In the genomic region with DNA sequence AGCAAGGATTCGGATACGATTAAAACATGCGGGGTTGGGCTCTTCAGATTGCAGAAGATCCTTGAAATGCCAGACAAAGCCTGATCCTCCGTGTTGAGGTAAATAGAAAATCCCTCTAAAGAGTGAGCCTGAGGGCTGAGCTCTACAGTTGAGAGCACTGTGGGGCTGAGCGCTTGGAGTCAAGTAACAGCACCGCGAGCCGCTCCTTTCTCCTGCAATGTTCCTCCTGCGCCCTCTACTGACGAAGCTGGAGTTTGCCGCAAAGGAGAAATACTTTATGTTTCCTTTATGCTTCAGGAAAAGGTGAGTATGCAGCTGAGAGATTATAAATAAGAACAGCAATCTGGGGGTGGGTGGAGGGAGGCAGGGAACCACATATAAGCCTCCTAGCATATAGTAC, we compare ENCODE assay signal across 8 mouse cellular contexts. TPM values are rescaled to one million over a fixed set of nuclear protein-coding genes. Genes with fewer than 3 reads are reported as not detected.
DNase-seq lines count a peak whose midpoint lies in the region; ATAC-seq and TF ChIP-seq lines count a peak whose summit lies in the region.

No protein-coding gene starts in this region.

- H3K4me1 ChIP-seq in cortical plate, adult 2 months (ENCODE audit: control insufficient read depth, insufficient read depth, low read length), result no peaks in the 10 kb centered on the region
- no peaks in the 10 kb centered on the region for H3K4me1 ChIP-seq in kidney, embryonic 14.5 days (ENCODE audit: control insufficient read depth, insufficient read depth, low read length)
- no peaks in the 10 kb centered on the region; the same call in 1 of the 2 replicates for H3K4me1 ChIP-seq in limb, embryonic 12.5 days (replicated peaks)
- H3K4me1 ChIP-seq in neural tube, embryonic 11.5 days (ENCODE audit: control insufficient read depth, insufficient read depth, low read length), result no peaks in the 10 kb centered on the region
- H3K4me1 ChIP-seq in testis, adult 2 months (ENCODE audit: control insufficient read depth, insufficient read depth, low read length), result no peaks in the 10 kb centered on the region

- H3K27ac ChIP-seq in cortical plate, adult 2 months (ENCODE audit: insufficient read depth, low read length), result no peak overlapping the region
- H3K27ac ChIP-seq in kidney, embryonic 14.5 days (ENCODE audit: low read depth, low read length), result no peak overlapping the region
- no peak overlapping the region for H3K27ac ChIP-seq in limb, embryonic 12.5 days
- H3K27ac ChIP-seq in neural tube, embryonic 11.5 days (ENCODE audit: low read depth, low read length), result no peak overlapping the region
- H3K27ac ChIP-seq in testis, adult 2 months (ENCODE audit: control insufficient read depth, insufficient read depth, low read depth, low read length), result no peak overlapping the region

- peak; percentile 76 for ATAC-seq in kidney, embryonic 14.5 days (ENCODE audit: low FRiP score, low TSS enrichment)
- ATAC-seq in limb, embryonic 12.5 days (ENCODE audit: insufficient number of reproducible peaks, insufficient read depth, low FRiP score, low TSS enrichment, low read depth), result peak; percentile 76
- 0 out of 2 replicates have a peak, but pooled peaks have one; percentile 68 for ATAC-seq in neural tube, embryonic 11.5 days (ENCODE audit: insufficient read depth, low FRiP score, low TSS enrichment)

- H3K4me2 ChIP-seq in kidney, embryonic 14.5 days (replicated peaks; ENCODE audit: low read depth, low read length), result no peak overlapping the region
- no peak overlapping the region for H3K4me2 ChIP-seq in limb, embryonic 12.5 days
- H3K4me2 ChIP-seq in neural tube, embryonic 11.5 days (ENCODE audit: low read depth), result no peak overlapping the region

- intact Hi-C loops in gastrocnemius, postnatal 14 days (cut with DNase I; ENCODE audit: low total_unique reads), result loop anchor here (5.0 kb wide), 1 partner anchor 1120 kb away; no protein-coding TSS in a partner anchor

- H3K27me3 ChIP-seq in kidney, embryonic 14.5 days (ENCODE audit: control insufficient read depth, insufficient read depth, low read length), result no peaks in the 10 kb centered on the region
- H3K27me3 ChIP-seq in limb, embryonic 12.5 days, result no peaks in the 10 kb centered on the region
- H3K27me3 ChIP-seq in neural tube, embryonic 11.5 days (ENCODE audit: control insufficient read depth, insufficient read depth, low read length), result no peaks in the 10 kb centered on the region
- H3K27me3 ChIP-seq in testis, adult 2 months (ENCODE audit: control insufficient read depth, insufficient read depth, low read length), result no peaks in the 10 kb centered on the region

- no peak overlapping the region for H3K9ac ChIP-seq in kidney, embryonic 14.5 days (ENCODE audit: low read depth, low read length)
- H3K9ac ChIP-seq in limb, embryonic 12.5 days (replicated peaks), result no peak overlapping the region
- no peak overlapping the region for H3K9ac ChIP-seq in neural tube, embryonic 11.5 days (ENCODE audit: low read length)

- DNase-seq in 416B (ENCODE audit: low read depth), result peak; percentile 84
- peak; percentile 62 to 90 for DNase-seq in adrenal gland, adult (ENCODE audit: inconsistent age in 2 of 2, low spot score in 1 of 2)
- peak; percentile 56 for DNase-seq in gastrocnemius, postnatal 14 days
- DNase-seq in neural tube, embryonic 11.5 days (ENCODE audit: low spot score), result peak; percentile 76

- H3K4me3 ChIP-seq in cortical plate, adult 2 months (ENCODE audit: insufficient read depth, low read length), result no peak overlapping the region
- no peak overlapping the region for H3K4me3 ChIP-seq in kidney, embryonic 14.5 days (ENCODE audit: low read length)
- H3K4me3 ChIP-seq in limb, embryonic 12.5 days (replicated peaks), result no peak overlapping the region
- H3K4me3 ChIP-seq in neural tube, embryonic 11.5 days (ENCODE audit: low read depth, low read length), result no peak overlapping the region
- no peak overlapping the region for H3K4me3 ChIP-seq in testis, adult 2 months (ENCODE audit: control insufficient read depth, low read depth, low read length)

- no peaks in the 10 kb centered on the region for H3K36me3 ChIP-seq in kidney, embryonic 14.5 days (ENCODE audit: control insufficient read depth, insufficient read depth, low read length)
- no peaks in the 10 kb centered on the region for H3K36me3 ChIP-seq in limb, embryonic 12.5 days
- no peaks in the 10 kb centered on the region for H3K36me3 ChIP-seq in neural tube, embryonic 11.5 days (ENCODE audit: control insufficient read depth, insufficient read depth, low read length)
- H3K36me3 ChIP-seq in testis, adult 2 months (ENCODE audit: control insufficient read depth, insufficient read depth, low read length), result no peaks in the 10 kb centered on the region

- WGBS in kidney, embryonic 14.5 days, result 17% methylated on average over 11 of the region's 11 CpGs
- WGBS in limb, embryonic 12.5 days, result 16% methylated on average over 11 of the region's 11 CpGs
- WGBS in neural tube, embryonic 11.5 days, result 22% methylated on average over 11 of the region's 11 CpGs

- peak; percentile 93 for TF ChIP-seq CTCF in cortical plate, adult 2 months (IDR thresholded peaks at IDR 0.05; ENCODE audit: extremely low read depth, insufficient read depth, low read length)
- peak; percentile 71; the same call in 1 of the 2 replicates for TF ChIP-seq CTCF in testis, adult 2 months (IDR thresholded peaks at IDR 0.05; ENCODE audit: control insufficient read depth, insufficient read depth, insufficient replicate concordance, low read depth, low read length)

- H3K9me3 ChIP-seq in kidney, embryonic 14.5 days (ENCODE audit: control insufficient read depth, low read length), result no peaks in the 10 kb centered on the region
- H3K9me3 ChIP-seq in limb, embryonic 12.5 days, result no peaks in the 10 kb centered on the region
- H3K9me3 ChIP-seq in neural tube, embryonic 11.5 days (ENCODE audit: control insufficient read depth, low read length), result no peaks in the 10 kb centered on the region

- TF ChIP-seq POLR2A in cortical plate, adult 2 months (IDR thresholded peaks at IDR 0.05; ENCODE audit: extremely low read depth, insufficient read depth, low read length), result no peak
- TF ChIP-seq POLR2A in testis, adult 2 months (IDR thresholded peaks at IDR 0.05; ENCODE audit: control insufficient read depth, low read depth, low read length), result no peak

RNA-seq across cellular contexts. Expression of gene Qdpr, which starts 47.4 kb away (rescaled TPM):
- 304 and 318 TPM in 2 replicates for polyA plus RNA-seq in cortical plate, adult 2 months (2012; rRNA removed)
- total RNA-seq in gastrocnemius, postnatal 14 days (2021), result 100 to 1,000 TPM; 101 to 112 TPM
- polyA plus RNA-seq in kidney, embryonic 14.5 days (2014; fragmentation: Nextera tagmentation; extraction: Ambion mirVana), result 134 and 146 TPM in 2 replicates
- 111 and 116 TPM in 2 replicates for polyA plus RNA-seq in limb, embryonic 12.5 days (2016; fragmentation: Nextera tagmentation; extraction: Ambion mirVana)
- 95.8 and 101 TPM in 2 replicates for polyA plus RNA-seq in neural tube, embryonic 11.5 days (2014; fragmentation: Nextera tagmentation; extraction: Ambion mirVana)
- 17.0 and 21.6 TPM in 2 replicates for polyA plus RNA-seq in testis, adult 2 months (2012; rRNA removed)

RNA-seq across cellular contexts. Expression of gene Clrn2, which starts 50.9 kb away (rescaled TPM):
- 0.25 and 0.52 TPM in 2 replicates for polyA plus RNA-seq in cortical plate, adult 2 months (2012; rRNA removed)
- not detected for total RNA-seq in gastrocnemius, postnatal 14 days (2021)
- polyA plus RNA-seq in kidney, embryonic 14.5 days (2014; fragmentation: Nextera tagmentation; extraction: Ambion mirVana), result not detected in 2 replicates
- 0.23 TPM in 1 of 2 replicates, not detected in the other for polyA plus RNA-seq in limb, embryonic 12.5 days (2016; fragmentation: Nextera tagmentation; extraction: Ambion mirVana)
- polyA plus RNA-seq in neural tube, embryonic 11.5 days (2014; fragmentation: Nextera tagmentation; extraction: Ambion mirVana), result not detected in 2 replicates
- not detected in 2 replicates for polyA plus RNA-seq in testis, adult 2 months (2012; rRNA removed)
